Mouse (Mus musculus) kidney, adult 2 months (tissue): ENCODE data around the gene Cfap97.

ENCODE experiments used
- CTCF ChIP-seq: fragments of 200-500 bp; conservative IDR thresholded peaks from 2 replicates; pipeline ENCODE4 v1.5.1; 2011; ENCODE audit warnings: low read depth, mild to moderate bottlenecking, control low read depth, low read length, moderate library complexity, mixed read lengths; ENCODE audit not compliant: insufficient read depth, insufficient read length
- POLR2A ChIP-seq: fragments of 200-500 bp; IDR thresholded peaks from one replicate; pipeline ENCODE4 v1.6.1; 2011; ENCODE audit warnings: low read depth, low read length, control low read depth

GRCm38 (mm10) chr8:46226622-46227021 is 75.1 kb downstream of the Cfap97 start:
- TF ChIP-seq CTCF (no peak), POLR2A (no peak)
